Mouse (Mus musculus): ENCODE measurements at regions not wholly inside any gene's neighbourhood (a gene's known extent, or its start where the extent isn't known, plus 50 kb on each side); places are given as distances from the start of the nearest gene placed in this dataset.

- DNase-seq (ENCODE audit: low spot score in 2 of 2) = no peak
These were observed 94.0 kb downstream of the Sp3 start for GRCm38 (mm10) chr2:72886250-72886649.

Measured in urinary bladder, adult 18-20 months (tissue).